Mouse (Mus musculus) E14TG2a.4 (cell line): ENCODE measurements at regions not wholly inside any gene's neighbourhood (a gene's known extent, or its start where the extent isn't known, plus 50 kb on each side); places are given as distances from the start of the nearest gene placed in this dataset.

Source experiments
- H3K27me3 ChIP-seq: 2 replicates; pipeline ENCODE4 v1.6.1; 2014; ENCODE audit warnings: low read length, control low read depth; ENCODE audit not compliant: insufficient read depth
- H3K36me3 ChIP-seq: 2 replicates; pipeline ENCODE4 v1.6.1; 2014; ENCODE audit warnings: low read length, control low read depth; ENCODE audit not compliant: insufficient read depth
- H3K4me1 ChIP-seq: replicated peaks from 2 replicates; pipeline ENCODE4 v1.6.1; 2014; ENCODE audit warnings: low read depth, low read length, control low read depth
- H3K4me3 ChIP-seq: replicated peaks from 2 replicates; pipeline ENCODE4 v1.5.1; 2014; ENCODE audit warnings: mild to moderate bottlenecking, low read length
- H3K9me3 ChIP-seq: 2 replicates; pipeline ENCODE4 v1.6.1; 2014; ENCODE audit warnings: low read length, control low read depth
- CTCF ChIP-seq: conservative IDR thresholded peaks from 2 replicates; pipeline ENCODE4 v1.5.1; 2014; ENCODE audit warnings: low read length
- NANOG ChIP-seq: IDR thresholded peaks from 2 replicates; pipeline ENCODE4 v1.6.1; 2014; ENCODE audit warnings: borderline replicate concordance, low read length, mixed read lengths
- POU5F1 ChIP-seq: IDR thresholded peaks from 2 replicates; pipeline ENCODE4 v1.6.1; 2014; ENCODE audit warnings: low read length, borderline replicate concordance

GRCm38 (mm10) chr10:111558675-111559340 is 52.7 kb downstream of the Phlda1 start:
- no peaks in the 10 kb centered on the region for H3K36me3 ChIP-seq
- no peak for TF ChIP-seq POU5F1
- TF ChIP-seq NANOG = no peak
- TF ChIP-seq CTCF = no peak
- peaks cover 32% of the 10 kb centered on the region for H3K4me1 ChIP-seq
- no peaks in the 10 kb centered on the region for H3K27me3 ChIP-seq
- H3K4me3 ChIP-seq = no peak overlapping the region
- peaks cover 17% of the 10 kb centered on the region for H3K9me3 ChIP-seq

DNA sequence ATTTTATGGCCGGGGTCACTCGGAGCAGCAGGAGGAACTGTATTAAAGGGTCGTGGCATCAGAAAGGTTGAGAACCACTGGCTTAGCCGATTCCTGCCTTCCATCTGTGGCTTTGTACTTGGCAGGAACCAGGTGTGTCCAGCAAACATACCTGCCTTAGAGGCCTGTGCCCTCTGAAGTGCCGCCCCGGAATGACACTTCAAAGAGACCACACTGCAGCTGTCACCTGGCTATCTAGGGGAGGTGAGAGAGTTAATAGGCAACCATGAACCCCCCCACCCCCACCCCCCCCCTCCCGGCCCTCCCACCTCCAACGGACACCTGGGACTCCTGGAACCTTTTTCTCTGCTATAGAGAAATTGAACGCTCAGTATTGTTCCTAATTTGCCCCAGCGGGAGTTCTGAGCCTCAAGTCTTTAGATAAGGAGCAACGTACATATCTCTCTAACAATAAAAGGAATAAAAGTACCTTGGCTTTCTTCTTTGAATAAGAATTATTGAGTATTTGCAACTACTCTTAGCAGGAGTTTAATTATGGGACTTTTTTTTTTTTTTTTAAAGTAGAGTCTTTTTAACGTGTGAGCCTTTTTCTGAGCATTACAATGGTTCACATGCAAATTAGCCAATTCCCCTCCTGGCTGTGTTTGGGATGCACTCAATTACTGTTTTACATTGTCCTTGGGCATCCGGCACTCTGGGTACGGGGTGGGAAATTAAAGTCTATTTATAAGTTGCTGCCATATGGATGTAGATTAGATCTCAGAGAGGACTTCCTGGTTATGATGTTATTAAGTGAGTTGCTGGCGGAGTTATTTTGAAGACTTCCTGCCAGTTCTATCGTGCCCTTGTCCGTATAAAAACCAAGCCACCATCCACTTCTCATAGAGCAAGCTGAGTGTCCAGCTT is 53.5 kb downstream of the Phlda1 start:
- H3K4me3 ChIP-seq = no peak overlapping the region
- no peak for TF ChIP-seq POU5F1
- peak; percentile 49; the same call in 1 of the 2 replicates for TF ChIP-seq NANOG
- no peak for TF ChIP-seq CTCF
- peaks cover 17% of the 10 kb centered on the region for H3K9me3 ChIP-seq
- H3K27me3 ChIP-seq = no peaks in the 10 kb centered on the region
- no peaks in the 10 kb centered on the region for H3K36me3 ChIP-seq
- H3K4me1 ChIP-seq = peaks cover 32% of the 10 kb centered on the region

GRCm38 (mm10) chr10:111562628-111563027 is 56.5 kb downstream of the Phlda1 start:
- Histone ChIP-seq H3K27me3 (no peaks in the 10 kb centered on the region), H3K4me3 (no peak overlapping the region), H3K4me1 (peaks cover 30% of the 10 kb centered on the region), H3K36me3 (no peaks in the 10 kb centered on the region), H3K9me3 (peaks cover 17% of the 10 kb centered on the region)
- TF ChIP-seq POU5F1 (no peak), NANOG (no peak)

DNA sequence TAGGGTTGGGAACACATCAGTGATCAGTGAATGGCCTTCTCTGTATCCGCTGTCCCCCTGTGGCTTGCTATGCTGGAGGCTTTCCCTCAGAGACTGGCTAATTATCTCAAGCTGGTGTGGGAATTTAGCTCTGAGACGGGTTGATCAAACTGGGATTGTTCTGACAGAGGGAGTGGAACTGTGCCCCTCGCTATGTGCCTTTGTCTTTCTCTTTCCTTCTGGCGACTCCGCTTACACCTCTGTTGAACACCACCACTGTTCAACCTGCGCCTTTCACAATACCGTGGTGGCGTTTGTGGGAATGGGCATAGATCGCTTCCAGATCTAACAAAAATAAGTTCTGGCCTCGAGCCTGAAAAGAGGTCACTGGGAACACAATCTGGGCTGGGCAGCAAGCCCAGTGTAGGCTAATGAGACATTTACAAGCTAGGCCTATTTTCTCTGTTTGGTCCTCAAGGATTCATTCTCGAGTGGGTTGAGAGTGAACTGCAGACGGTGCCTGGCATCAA is 60.8 kb downstream of the Phlda1 start:
- Histone ChIP-seq H3K4me1 (peaks cover 30% of the 10 kb centered on the region), H3K27me3 (no peaks in the 10 kb centered on the region), H3K9me3 (peaks cover 6% of the 10 kb centered on the region; the same call in 1 of the 2 replicates), H3K36me3 (no peaks in the 10 kb centered on the region), H3K4me3 (no peak overlapping the region)
- TF ChIP-seq NANOG (no peak), POU5F1 (no peak), CTCF (no peak)

DNA sequence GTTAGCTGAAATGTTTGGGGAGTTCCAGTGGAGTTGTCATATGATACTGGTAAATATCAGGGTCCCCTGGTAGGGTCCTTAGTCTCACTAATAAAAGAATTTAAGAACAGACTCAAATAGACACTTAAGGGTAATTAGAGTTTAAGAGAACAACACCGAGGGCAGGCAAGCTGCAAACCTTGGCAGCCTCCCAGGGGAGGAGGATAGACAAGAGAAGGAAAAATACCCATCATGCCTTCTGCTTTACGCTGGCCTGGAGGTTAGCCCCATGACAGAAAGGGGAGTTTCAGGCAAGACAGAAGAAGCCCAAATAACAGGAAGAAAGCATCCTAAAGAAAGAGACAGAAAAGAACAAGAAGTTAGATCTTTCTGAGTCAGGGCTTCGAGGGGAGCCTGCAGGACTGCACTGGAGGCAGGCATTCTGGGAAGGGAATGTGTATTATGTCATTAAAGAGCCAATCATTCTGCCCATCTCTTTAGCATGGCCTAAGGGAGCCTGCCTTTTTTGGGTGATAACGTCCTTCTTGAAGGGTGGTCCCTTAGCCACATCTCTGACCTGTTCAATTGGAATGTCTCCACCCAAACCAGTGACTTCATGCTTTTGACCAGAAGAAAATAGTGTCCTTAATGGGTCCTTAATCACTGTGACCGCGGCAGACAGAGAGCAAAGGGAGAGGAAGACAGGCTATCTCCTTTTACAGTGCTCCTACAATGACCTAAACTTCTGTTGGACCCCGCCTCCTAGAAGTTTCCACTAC is 64.6 kb downstream of the Phlda1 start:
- Histone ChIP-seq H3K36me3 (no peaks in the 10 kb centered on the region), H3K4me1 (peaks cover 59% of the 10 kb centered on the region), H3K9me3 (no peaks in the 10 kb centered on the region), H3K27me3 (no peaks in the 10 kb centered on the region), H3K4me3 (no peak overlapping the region)
- no peak for TF ChIP-seq POU5F1
- no peak for TF ChIP-seq CTCF
- TF ChIP-seq NANOG = no peak

GRCm38 (mm10) chr10:111574231-111574630 is 68.1 kb downstream of the Phlda1 start:
- Histone ChIP-seq H3K27me3 (no peaks in the 10 kb centered on the region), H3K36me3 (no peaks in the 10 kb centered on the region), H3K4me3 (peak overlapping the region; percentile 1; the same call in 1 of the 2 replicates), H3K9me3 (no peaks in the 10 kb centered on the region), H3K4me1 (peaks cover 80% of the 10 kb centered on the region)
- TF ChIP-seq NANOG (no peak), CTCF (no peak), POU5F1 (no peak)

DNA sequence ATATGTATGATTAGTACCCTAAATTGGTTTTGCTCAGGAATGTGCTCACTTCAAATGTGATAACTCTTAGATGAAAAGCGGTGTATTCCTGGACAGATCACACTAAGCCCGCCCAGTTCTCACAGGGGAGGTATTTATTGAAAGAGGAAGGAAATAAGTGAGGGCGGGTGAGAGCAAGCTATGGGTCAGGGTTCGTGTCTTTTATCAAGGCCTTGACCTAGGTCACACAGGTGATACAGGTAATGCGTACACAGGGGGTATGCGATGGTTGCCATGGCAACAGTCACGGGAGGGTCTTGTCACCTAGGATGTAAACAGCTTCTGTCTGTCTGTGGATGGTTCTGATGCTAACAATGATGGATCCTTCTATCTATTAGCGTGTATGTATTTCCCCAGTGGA is 68.7 kb downstream of the Phlda1 start:
- Histone ChIP-seq H3K4me1 (peaks cover 80% of the 10 kb centered on the region), H3K36me3 (no peaks in the 10 kb centered on the region), H3K4me3 (0 out of 2 replicates have a peak overlapping the region, but pooled peaks have one; percentile 1), H3K27me3 (no peaks in the 10 kb centered on the region), H3K9me3 (no peaks in the 10 kb centered on the region)
- TF ChIP-seq NANOG = no peak
- no peak for TF ChIP-seq POU5F1
- TF ChIP-seq CTCF = no peak

DNA sequence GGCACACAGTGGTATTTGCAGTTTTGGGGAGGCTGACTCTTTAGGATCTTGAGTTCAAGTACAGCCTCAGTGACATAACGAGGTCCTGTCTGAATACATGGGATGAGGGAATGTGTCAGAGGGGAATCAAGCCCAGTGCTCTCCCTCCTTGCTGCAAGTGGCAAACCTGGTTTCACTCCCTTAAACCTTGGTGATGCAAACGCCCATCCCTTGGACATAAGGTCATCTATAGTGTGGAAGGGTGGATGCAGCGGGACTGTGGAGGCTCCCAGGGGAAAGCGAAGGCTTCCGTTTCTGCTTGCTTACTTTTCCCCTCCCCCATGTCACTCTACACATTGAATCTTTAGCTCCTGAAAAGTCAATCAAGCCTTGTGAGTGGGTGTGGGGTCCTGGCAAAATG is 69.2 kb downstream of the Phlda1 start:
- no peaks in the 10 kb centered on the region for H3K9me3 ChIP-seq
- H3K27me3 ChIP-seq = no peaks in the 10 kb centered on the region
- TF ChIP-seq CTCF = no peak
- no peak for TF ChIP-seq POU5F1
- no peak for TF ChIP-seq NANOG
- H3K4me1 ChIP-seq = peaks cover 80% of the 10 kb centered on the region
- H3K4me3 ChIP-seq = peak overlapping the region; percentile 5; the same call in 1 of the 2 replicates
- no peaks in the 10 kb centered on the region for H3K36me3 ChIP-seq
